Mouse (Mus musculus): Measurements from ENCODE around the gene Oip5.
"Not testable (repeated sequence)": the region's sequence is repeated elsewhere in the genome, so short reads cannot be mapped to it uniquely, and the experiment has no call there.

The Oip5 gene

GRCm38 (mm10) chr2:119618199-119618982 is at the start of gene Oip5, which contains the start of gene Nusap1:
Oip5 (minus strand) TSS chr2:119618469.
Nusap1 (plus strand) TSS chr2:119618298.
- DNase-seq (ENCODE audit: extremely low read depth, insufficient read length, low spot score): peak; percentile 91

- not testable (repeated sequence) for DNase-seq (ENCODE audit: extremely low read depth, insufficient read length, low spot score)
Observed at GRCm38 (mm10) chr2:119665744-119666143, 47.5 kb upstream of the Oip5 start.

DNA sequence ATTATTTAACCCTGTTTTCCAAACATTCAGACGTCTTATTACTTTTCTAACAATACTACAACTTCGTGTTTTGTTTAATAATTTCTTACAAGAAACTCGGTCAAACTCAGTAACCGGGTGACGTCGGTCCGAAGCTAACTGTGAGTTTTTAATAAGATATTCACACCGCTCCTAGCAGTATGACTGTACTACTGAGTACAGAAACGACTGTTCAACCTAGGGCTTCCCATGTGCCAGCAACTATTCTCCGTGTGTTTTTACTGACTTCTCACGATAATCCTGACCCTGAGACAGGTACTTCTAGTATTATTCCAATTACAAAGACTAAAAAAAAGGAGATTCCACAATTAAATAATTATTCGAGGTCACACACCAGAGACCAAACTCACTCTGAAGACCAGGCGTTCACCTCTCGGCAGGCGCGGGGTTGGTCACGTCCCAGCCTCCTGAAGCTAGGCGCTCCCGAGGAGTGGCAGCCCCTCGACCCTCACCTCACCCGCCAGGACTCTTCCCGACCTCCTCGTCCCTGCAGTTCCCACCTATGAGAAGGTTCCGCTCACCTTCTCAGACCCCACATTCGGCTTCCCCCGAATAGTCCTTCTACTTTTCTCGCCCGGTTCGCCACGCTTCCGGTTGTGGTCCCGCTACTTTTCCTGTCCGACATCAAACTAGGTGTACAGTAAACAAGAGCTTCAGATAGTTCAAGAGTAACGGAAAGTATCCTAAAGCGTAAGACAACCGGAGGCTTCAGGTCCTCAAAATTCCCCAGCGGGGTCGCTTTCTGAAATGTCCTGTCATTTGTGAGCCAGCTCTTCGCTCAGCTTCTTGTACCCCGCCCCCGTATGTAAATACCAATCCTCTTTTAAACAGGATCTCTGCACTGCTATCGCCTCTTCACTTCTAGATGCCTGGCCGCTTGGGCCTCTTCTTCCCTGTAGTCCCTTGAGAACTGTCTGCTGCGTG is 44.2 kb upstream of the Oip5 start, which contains the start of gene Ndufaf1:
TSS of gene Ndufaf1 (minus strand) at position 608 of the 963 bp plus-strand sequence.
- DNase-seq (ENCODE audit: extremely low read depth, insufficient read length, low spot score): peak; percentile 84

- DNase-seq (ENCODE audit: extremely low read depth, insufficient read length, low spot score): no peak
Observed at GRCm38 (mm10) chr2:119644254-119644653, 26.0 kb upstream of the Oip5 start.

GRCm38 (mm10) chr2:119641214-119641912 is 23.1 kb upstream of the Oip5 start:
- DNase-seq (ENCODE audit: extremely low read depth, insufficient read length, low spot score): no peak

- no peak for DNase-seq (ENCODE audit: extremely low read depth, insufficient read length, low spot score)
Observed at GRCm38 (mm10) chr2:119636781-119637180, 18.5 kb upstream of the Oip5 start.

DNA sequence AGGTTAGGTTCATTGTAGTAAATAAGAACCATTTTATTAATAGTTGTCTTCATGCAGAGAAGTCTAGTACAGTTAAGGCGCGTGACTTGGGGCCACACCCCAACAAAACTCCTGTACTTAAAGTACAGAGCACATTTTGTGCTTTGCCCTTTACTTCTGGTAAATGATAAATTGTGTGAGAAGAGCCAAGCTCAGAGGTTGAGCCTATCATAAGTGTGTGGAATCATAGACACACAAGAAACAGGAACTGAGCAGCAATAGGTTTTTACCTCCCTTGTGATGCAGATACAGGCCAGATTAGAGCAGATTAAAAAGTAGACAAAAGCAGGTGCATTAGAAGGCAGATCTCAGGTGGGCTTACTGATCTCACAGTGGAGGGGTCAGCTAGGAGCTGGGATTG is 3.0 kb upstream of the Oip5 start:
- DNase-seq (ENCODE audit: extremely low read depth, insufficient read length, low spot score): no peak

DNA sequence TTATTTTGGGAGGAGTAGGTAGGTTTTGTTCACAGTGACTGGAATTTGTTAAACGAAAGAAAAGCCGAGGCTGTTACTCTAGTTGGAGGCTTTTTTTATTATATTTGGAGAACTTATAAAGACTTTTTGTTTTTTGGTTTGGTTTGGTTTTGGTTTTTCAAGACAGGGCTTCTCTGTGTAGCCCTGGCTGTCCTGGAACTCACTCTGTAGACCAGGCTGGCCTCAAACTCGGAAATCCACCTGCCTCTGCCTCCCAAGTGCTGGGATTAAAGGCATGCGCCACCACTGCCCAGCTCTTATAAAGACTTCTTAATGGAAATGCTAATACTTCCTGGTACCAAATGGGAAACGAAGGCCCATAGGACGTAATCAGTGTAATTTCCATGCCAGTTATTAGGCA is 733 bp upstream of the Oip5 start:
- not testable (repeated sequence) for DNase-seq (ENCODE audit: extremely low read depth, insufficient read length, low spot score)

DNA sequence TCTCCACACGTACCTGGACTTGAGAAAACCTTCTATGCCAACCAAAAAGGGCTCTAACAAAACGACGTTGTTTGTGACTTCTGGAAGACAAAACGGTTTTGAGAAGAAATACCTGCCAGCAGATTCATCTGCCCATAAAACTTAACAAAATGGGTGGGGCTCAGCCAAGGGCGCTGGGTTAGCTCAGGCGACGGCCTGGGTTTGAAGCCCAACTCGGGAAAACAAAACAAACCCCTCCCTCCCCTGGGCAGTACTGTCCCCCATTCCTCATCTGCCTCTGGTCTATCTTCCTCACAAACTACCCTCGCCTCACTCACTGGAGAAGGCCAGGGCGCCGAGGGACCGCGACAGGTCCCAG is 449 bp downstream of the Oip5 start:
- DNase-seq (ENCODE audit: extremely low read depth, insufficient read length, low spot score): no peak

DNA sequence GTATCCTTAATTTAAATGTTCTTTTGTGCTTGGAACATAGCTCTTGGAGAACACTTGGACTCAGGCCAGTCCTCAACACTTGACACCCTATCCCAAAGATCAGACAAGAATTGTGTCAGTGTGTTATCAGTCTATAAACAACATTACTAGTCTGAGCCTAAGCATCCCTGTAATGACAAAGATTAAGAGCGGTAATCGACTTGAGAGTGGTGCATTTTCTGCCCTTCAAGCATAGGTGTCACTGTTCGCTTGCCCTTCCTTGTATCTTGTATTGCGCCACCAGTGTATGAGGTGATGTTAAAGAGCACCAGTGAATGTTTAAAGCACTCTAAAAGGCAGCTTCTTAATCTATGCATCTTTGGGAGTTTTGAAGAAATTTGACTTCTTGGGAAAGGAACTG is 11.2 kb downstream of the Oip5 start:
- DNase-seq (ENCODE audit: extremely low read depth, insufficient read length, low spot score): no peak

- DNase-seq (ENCODE audit: extremely low read depth, insufficient read length, low spot score): no peak
Observed at GRCm38 (mm10) chr2:119605361-119605973, 12.8 kb downstream of the Oip5 start.

DNA sequence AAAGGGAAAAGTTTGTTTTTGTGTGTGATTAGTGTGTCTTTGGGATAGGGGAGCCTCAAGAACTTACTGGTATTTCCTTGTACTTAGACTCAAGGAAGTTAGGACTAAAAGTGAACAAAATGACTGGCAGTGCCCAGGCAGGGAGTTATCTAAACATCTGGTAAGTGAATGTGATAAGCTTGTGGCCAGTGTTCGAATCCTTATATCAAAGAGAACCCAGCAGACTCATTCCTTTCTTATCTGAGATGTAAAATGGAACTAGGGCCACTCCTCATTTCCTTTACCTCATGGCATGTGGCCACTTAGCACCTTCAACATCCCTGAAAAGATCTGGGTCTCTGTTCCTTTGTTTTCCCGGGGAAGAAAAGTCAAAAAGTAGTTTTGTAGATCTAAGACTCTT is 14.4 kb downstream of the Oip5 start:
- DNase-seq (ENCODE audit: extremely low read depth, insufficient read length, low spot score): no peak

DNA sequence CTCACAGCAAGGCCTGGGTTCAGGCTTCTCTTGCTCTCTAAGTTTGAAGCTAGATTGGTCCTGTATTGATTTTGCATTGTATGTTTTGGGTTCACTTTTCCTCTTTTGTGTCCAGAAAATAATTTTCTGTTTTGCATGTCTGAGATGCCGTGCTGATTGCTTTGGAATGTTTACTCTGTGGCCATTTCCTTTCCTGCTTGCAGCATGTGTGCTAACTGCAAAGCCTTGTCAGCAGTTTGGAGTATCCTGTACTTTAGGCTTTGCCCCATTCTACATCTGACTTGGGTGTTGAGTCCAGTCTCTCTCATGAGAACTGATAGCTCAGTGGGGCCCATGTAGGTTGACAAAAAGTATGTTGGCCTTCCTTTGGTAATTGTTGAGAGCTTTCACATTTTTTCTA is 15.8 kb downstream of the Oip5 start:
- no peak for DNase-seq (ENCODE audit: extremely low read depth, insufficient read length, low spot score)

DNA sequence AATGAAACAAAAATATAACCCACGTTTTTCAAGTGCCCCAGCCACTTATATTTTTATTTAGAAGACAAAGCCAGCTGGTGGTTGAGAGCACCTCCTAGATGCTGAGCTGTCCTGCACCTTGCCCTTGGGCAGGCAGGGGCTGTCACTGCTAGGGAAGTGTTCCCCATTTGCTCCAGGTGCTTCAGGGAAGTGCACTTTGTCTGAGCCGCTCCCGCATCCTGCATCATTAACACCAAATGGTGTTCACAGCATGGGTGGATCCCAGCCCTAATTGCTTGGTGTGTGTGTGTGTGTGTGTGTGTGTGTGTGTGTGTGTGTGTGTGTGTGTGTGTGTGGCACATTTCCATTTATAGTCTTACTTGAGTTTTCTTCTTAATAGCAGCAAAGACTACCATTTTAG is 16.7 kb downstream of the Oip5 start:
- DNase-seq (ENCODE audit: extremely low read depth, insufficient read length, low spot score): not testable (repeated sequence)

DNA sequence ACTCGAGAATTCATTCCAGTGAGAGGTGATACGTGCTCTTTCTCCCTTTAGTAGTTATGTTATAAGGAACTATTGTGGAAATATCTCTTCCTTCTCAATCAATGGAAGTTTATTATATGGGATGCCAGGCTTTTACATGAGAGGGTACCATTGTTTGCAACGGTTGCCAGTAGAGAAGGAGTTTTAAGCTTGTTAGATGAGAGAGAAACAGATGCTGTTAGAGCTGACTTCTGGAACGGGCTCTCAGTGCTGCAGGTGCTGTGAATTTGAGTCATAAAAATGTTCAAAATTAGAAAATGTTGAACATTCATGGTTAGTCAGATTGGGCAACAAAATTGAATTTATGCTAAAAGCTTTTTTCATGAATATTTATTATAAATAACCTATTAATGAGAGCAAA is 17.2 kb downstream of the Oip5 start:
- DNase-seq (ENCODE audit: extremely low read depth, insufficient read length, low spot score): no peak

GRCm38 (mm10) chr2:119596781-119597330 is 21.4 kb downstream of the Oip5 start:
- DNase-seq (ENCODE audit: extremely low read depth, insufficient read length, low spot score): no peak

DNA sequence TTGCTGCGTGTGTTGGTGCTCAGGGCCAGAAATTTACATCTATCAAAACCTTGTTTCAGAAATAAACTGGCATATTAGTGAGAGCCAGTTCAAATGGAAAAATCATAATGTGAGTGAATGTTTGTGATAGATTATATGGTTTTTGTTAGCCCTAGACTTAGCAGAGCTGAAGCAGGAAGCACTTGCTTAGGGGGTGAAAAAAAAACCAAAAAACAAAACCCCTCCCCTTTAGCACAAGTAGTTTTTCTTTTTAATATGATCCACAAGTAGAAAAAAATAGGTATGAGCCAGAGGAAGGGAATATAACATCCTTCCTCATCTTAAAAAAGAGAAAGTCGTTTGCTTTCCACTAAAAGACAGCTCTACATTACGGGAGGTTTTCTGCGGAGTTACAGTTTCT is 23.0 kb downstream of the Oip5 start:
- no peak for DNase-seq (ENCODE audit: extremely low read depth, insufficient read length, low spot score)

DNA sequence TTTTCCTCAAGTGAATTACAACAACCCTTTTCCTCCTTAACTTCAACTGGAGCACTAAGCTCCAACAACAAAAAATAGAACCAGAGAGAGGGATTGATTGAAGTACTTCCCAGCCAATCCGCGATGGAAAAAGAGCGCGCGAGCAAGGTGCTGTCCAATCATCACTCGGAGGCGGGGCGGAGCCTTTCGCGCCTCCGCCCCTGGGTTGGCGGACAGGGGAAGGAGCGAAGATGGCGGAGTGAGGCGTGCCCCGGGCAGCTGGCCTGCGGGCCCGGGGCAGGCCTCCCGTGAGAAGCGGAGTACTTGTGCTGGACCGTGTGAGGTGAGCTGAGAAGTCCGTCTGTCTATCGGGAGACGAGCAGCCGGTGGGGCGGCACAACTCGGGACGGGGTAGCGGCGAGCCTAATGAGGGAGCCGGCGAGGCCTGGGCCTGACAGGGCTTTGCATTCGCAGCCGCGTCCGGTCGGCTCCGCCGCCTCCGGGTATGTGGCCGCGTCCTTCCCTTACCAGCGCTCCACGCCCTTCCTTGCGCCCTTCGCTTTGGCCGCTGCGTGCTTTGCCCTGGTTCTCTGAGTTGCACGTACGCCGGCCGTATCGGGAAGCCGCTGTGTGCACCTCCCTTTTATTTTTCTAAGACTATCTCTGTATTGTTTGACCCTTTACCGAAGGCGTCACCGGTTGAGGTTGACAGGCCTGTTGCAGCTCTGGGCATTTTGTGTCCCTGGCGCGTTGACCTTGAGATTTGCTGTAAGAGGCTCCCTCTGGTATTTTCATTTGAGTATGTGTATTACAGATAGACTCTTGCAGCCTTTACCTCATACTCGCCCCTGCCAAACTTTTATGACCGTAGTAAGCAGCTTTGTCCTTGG is 23.9 kb downstream of the Oip5 start:
- peak; percentile 97 for DNase-seq (ENCODE audit: extremely low read depth, insufficient read length, low spot score)

- DNase-seq (ENCODE audit: extremely low read depth, insufficient read length, low spot score): no peak
Observed at GRCm38 (mm10) chr2:119593765-119594112, 24.5 kb downstream of the Oip5 start.

All from 3134 (cell line).